Mouse (Mus musculus): ENCODE measurements at regions not wholly inside any gene's neighbourhood (a gene's known extent, or its start where the extent isn't known, plus 50 kb on each side); places are given as distances from the start of the nearest gene placed in this dataset.
A peak's percentile ranks its signal among the peaks of the same experiment; 100 is the strongest.

- no peak for DNase-seq
These were observed 77.5 kb downstream of the Nufip1 start for GRCm38 (mm10) chr14:76188105-76188645.

GRCm38 (mm10) chr14:76195324-76195723 lies 84.6 kb downstream of the Nufip1 start:
- DNase-seq, result no peak

- DNase-seq, result no peak
These were observed 86.7 kb downstream of the Nufip1 start for GRCm38 (mm10) chr14:76197357-76197756.

- DNase-seq, result no peak
These were observed 87.7 kb downstream of the Nufip1 start for GRCm38 (mm10) chr14:76198406-76198805.

GRCm38 (mm10) chr14:76202595-76202994 lies 91.9 kb downstream of the Nufip1 start:
- DNase-seq, result no peak

- no peak for DNase-seq
These were observed 92.4 kb downstream of the Nufip1 start for GRCm38 (mm10) chr14:76203135-76203534.

- no peak for DNase-seq
These were observed 105.9 kb downstream of the Nufip1 start for GRCm38 (mm10) chr14:76216446-76217177.

- DNase-seq, result peak; percentile 16
These were observed 106.4 kb downstream of the Nufip1 start for GRCm38 (mm10) chr14:76217178-76217500.

- DNase-seq, result no peak
These were observed 107.0 kb downstream of the Nufip1 start for GRCm38 (mm10) chr14:76217571-76218256.

GRCm38 (mm10) chr14:76220952-76221351 lies 110.3 kb downstream of the Nufip1 start:
- DNase-seq, result no peak

GRCm38 (mm10) chr14:76221617-76222319 lies 111.1 kb downstream of the Nufip1 start:
- no peak for DNase-seq

- no peak for DNase-seq
These were observed 111.6 kb downstream of the Nufip1 start for GRCm38 (mm10) chr14:76222320-76222626.

- peak; percentile 18 for DNase-seq
These were observed 112.5 kb downstream of the Nufip1 start for GRCm38 (mm10) chr14:76223036-76223650.

GRCm38 (mm10) chr14:76223903-76224302 lies 113.2 kb downstream of the Nufip1 start:
- DNase-seq, result no peak

- no peak for DNase-seq
These were observed 114.8 kb downstream of the Nufip1 start for GRCm38 (mm10) chr14:76225532-76225931.

- no peak for DNase-seq
These were observed 116.1 kb downstream of the Nufip1 start for GRCm38 (mm10) chr14:76226621-76227297.

- no peak for DNase-seq
These were observed 118.4 kb downstream of the Nufip1 start for GRCm38 (mm10) chr14:76228968-76229555.

- no peak for DNase-seq
These were observed 129.3 kb downstream of the Nufip1 start for GRCm38 (mm10) chr14:76239856-76240493.

- DNase-seq, result no peak
These were observed 133.1 kb downstream of the Nufip1 start for GRCm38 (mm10) chr14:76243581-76244337.

GRCm38 (mm10) chr14:76244338-76245062 lies 133.8 kb downstream of the Nufip1 start:
- DNase-seq, result no peak
